Mouse (Mus musculus) kidney, embryonic 16.5 days (tissue): Measurements from ENCODE around the gene Npas3. TPM values are rescaled to one million over a fixed set of nuclear protein-coding genes. Genes with fewer than 3 reads are reported as not detected.

Experiments used
- ATAC-seq: fragments of 200-750 bp; cut with Nextera tagmentation; 2 replicates; pipeline ENCODE4 v1.8.0; 2017; ENCODE audit warnings: moderate TSS enrichment; ENCODE audit not compliant: low FRiP score, low TSS enrichment
- H3K27ac ChIP-seq: fragments of 300-500 bp; sonication (generic); 2 replicates; pipeline ENCODE4 v1.5.1; 2014; ENCODE audit warnings: low read length
- H3K27me3 ChIP-seq: fragments of 300-500 bp; sonication (generic); 2 replicates; pipeline ENCODE4 v1.6.1; 2014; ENCODE audit warnings: low read length, control low read depth, mixed read lengths; ENCODE audit not compliant: insufficient read depth
- H3K36me3 ChIP-seq: fragments of 300-500 bp; sonication (generic); 2 replicates; pipeline ENCODE4 v1.6.1; 2014; ENCODE audit warnings: low read length, control low read depth, mixed read lengths; ENCODE audit not compliant: insufficient read depth
- H3K4me1 ChIP-seq: fragments of 300-500 bp; sonication (generic); 2 replicates; pipeline ENCODE4 v1.6.1; 2014; ENCODE audit warnings: low read length, control low read depth, mixed read lengths; ENCODE audit not compliant: insufficient read depth
- H3K4me2 ChIP-seq: fragments of 300-500 bp; sonication (generic); replicated peaks from 2 replicates; pipeline ENCODE4 v1.6.1; 2014; ENCODE audit warnings: low read depth, low read length
- H3K4me3 ChIP-seq: fragments of 300-500 bp; sonication (generic); 2 replicates; pipeline ENCODE4 v1.5.1; 2014; ENCODE audit warnings: mild to moderate bottlenecking, low read length
- H3K9ac ChIP-seq: fragments of 300-500 bp; sonication (generic); replicated peaks from 2 replicates; pipeline ENCODE4 v1.6.1; 2014; ENCODE audit warnings: low read length
- H3K9me3 ChIP-seq: fragments of 300-500 bp; sonication (generic); 2 replicates; pipeline ENCODE4 v1.6.1; 2016; ENCODE audit warnings: low read length, control low read depth
- WGBS: fragments of 180-500 bp; shearing (Covaris S2); extraction: QIAGEN DNeasy Blood & Tissue Kit; methylation state at CpG from one replicate; pipeline ENCODE4 v1.1.7; 2014; 5-methylcytosine and 5-hydroxymethylcytosine counted together
- polyA plus RNA-seq: library from polyadenylated mRNA; unstranded; fragments of >200 nt; fragmentation: Nextera tagmentation; extraction: Ambion mirVana; gene quantifications from 2 replicates; pipeline ENCODE4 v1.2.1, GENCODE M21; 2015

Npas3 gene
- polyA plus RNA-seq, 1 experiment from 2014 or later = 0.92 TPM

DNA sequence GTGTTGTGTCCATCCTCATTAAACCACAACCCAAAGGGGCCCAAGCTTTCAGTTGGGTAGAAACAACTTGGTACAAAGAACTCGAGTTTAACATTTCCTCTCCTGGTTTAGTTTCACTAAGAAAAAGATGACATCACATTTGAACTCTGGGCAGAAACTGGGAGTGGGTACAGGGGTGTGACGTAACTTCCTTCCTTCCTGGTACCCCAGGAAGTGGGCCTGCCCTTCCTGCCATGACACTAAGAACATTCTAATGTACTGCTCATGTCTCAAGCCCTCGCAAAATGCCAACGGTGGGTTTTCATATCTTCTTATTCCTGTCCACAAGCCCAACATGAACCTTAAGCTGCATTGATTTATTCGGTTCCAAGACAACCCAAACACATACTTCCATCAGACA is 715.1 kb downstream of the Npas3 start:
- 84% methylated on average over 5 of the region's 5 CpGs for WGBS
- ATAC-seq = no peak
- H3K4me2 ChIP-seq = no peak overlapping the region

DNA sequence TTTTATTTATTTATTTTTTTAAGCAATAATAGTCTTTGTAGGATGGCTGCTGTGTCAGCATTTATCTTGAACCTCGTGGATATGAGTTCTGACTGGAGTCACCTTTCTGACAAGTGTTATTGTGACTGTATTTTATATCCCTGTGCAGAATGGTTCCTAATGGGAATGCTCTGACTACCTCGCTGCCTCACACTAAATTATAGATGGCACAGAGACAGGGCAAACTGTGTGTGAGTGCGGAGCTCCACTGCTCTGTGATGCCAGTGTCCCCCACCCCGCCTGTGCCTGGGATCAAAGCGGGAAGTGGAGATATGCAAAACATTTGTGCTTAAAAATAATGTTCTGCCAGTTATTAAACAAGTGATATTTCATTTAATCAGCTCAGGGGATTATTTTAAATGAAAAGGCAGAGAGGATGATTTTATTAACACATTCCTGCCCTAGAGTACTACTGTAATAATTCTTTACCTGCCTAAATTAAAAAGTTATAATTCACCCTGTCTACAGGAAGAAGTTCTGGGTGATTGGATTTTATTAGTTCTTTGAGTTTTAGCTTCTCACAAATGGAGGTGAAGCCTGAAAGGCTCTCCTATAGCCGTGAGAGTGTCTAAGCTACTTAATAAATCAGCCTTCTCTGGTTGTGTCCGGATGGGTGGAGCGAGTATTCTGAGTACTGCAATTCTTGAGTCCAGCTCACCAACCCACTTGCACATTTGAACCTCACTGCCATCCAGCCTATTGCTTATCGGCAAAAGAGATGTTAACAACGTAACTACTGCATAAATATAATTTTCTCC is 721.1 kb downstream of the Npas3 start:
- peak overlapping the region; percentile 5; the same call in 1 of the 2 replicates for H3K4me2 ChIP-seq
- no peak overlapping the region for H3K27ac ChIP-seq
- 28% methylated on average over 10 of the region's 10 CpGs for WGBS
- H3K9me3 ChIP-seq = no peaks in the 10 kb centered on the region
- H3K27me3 ChIP-seq = no peaks in the 10 kb centered on the region; the same call in 1 of the 2 replicates
- H3K9ac ChIP-seq = no peak overlapping the region
- peaks cover 12% of the 10 kb centered on the region for H3K4me1 ChIP-seq
- ATAC-seq = peak; percentile 86
- no peaks in the 10 kb centered on the region for H3K36me3 ChIP-seq
- H3K4me3 ChIP-seq = no peak overlapping the region

More for the DNA sequence above, 715.1 kb downstream of the Npas3 start:
- no peaks in the 10 kb centered on the region for H3K4me1 ChIP-seq
- no peak overlapping the region for H3K27ac ChIP-seq
- no peaks in the 10 kb centered on the region for H3K27me3 ChIP-seq
- H3K9me3 ChIP-seq = no peaks in the 10 kb centered on the region
- no peaks in the 10 kb centered on the region for H3K36me3 ChIP-seq
- H3K9ac ChIP-seq = no peak overlapping the region
- no peak overlapping the region for H3K4me3 ChIP-seq

DNA sequence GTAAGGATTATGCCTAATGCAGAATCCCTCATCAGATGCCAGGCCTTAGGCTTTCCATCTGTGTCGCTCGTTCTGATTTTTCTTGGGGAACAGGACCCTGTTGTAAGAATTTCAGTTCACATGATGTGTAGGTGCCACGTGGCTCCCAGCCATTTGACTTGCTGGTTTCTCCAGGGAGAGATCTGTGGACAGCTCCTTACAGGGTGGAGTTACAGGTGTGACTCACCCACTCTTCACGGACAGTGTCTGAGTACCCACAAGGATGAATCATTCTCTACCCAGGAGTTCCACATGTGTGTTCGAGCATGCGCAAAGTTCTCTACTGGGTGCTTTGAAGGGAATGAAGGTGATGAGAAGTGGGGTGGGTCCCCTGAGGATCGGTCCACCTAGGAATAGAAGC is 722.2 kb downstream of the Npas3 start:
- Histone ChIP-seq H3K27ac (no peak overlapping the region), H3K27me3 (no peaks in the 10 kb centered on the region; the same call in 1 of the 2 replicates), H3K4me3 (no peak overlapping the region), H3K9me3 (no peaks in the 10 kb centered on the region), H3K36me3 (no peaks in the 10 kb centered on the region), H3K4me2 (no peak overlapping the region), H3K9ac (no peak overlapping the region), H3K4me1 (peaks cover 12% of the 10 kb centered on the region)
- 93% methylated on average over 7 of the region's 7 CpGs for WGBS
- ATAC-seq = no peak

DNA sequence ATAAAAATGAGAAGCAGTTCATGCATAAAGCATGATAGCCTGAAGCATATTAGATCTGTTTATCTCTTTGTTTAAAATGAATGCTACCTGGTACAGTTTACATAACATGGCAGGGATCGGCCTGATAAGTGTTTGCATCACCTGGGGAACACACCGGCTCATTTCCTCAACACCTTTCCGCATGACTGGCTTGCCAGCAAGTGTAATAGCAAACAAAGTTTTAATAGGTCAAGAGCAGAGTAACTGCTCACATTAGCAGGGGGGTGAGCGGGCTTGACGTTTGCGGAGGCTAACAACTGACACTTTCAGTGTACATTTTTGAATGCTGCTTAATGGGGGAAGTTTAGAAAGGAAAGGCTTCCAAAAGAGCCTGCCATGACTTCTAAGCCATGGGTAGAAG is 724.9 kb downstream of the Npas3 start:
- H3K4me1 ChIP-seq = peaks cover 12% of the 10 kb centered on the region
- H3K36me3 ChIP-seq = no peaks in the 10 kb centered on the region
- H3K27ac ChIP-seq = no peak overlapping the region
- no peak overlapping the region for H3K9ac ChIP-seq
- H3K4me2 ChIP-seq = no peak overlapping the region
- WGBS = 46% methylated on average over 6 of the region's 6 CpGs
- H3K9me3 ChIP-seq = no peaks in the 10 kb centered on the region
- no peaks in the 10 kb centered on the region; the same call in 1 of the 2 replicates for H3K27me3 ChIP-seq
- no peak for ATAC-seq
- H3K4me3 ChIP-seq = no peak overlapping the region

DNA sequence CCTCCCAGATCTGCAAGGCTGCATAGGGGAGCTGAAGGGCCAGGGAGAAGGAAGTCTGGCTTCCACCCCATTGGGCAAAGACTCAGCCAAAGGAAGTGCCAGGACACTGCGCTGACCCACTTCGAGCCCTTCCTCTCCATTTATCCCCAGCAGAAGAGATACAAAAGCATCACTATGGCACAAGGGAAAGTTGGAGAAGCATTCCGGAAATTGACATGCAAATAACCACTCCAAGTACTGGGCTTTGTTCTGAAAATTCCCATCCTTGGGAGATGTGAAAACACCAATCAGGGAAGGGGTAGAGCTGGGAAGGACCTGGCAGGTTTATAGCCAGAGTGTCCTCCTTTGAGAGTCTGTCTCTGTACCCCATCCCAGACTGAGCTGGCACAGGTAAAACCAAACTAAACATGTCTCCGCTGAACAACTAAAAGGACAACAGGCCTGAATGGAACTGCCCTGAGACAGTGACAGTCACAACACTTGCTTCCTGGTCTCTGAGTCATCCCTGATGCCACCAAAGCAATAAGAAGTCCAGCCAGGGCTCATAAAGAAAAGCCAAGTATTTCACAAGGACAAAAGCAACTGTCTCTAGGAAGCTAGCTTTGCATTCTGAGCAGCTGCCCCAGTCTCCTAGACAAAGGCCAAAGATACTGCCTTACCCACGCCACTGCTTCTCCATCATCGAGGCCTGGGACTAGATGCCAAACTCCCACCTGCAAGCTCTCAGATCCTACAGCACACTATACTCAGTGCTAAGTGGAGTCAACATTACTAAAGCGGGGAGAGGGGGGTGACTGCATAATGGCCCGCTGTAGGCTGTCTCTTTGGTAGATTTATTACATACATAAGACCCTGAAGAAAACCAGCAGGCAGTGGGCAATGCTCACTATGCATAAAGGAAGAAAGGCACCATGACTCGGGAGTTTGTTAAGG is 733.4 kb downstream of the Npas3 start:
- ATAC-seq = no peak
- H3K27ac ChIP-seq = no peak overlapping the region
- H3K9ac ChIP-seq = no peak overlapping the region
- no peaks in the 10 kb centered on the region for H3K4me1 ChIP-seq
- no peaks in the 10 kb centered on the region for H3K36me3 ChIP-seq
- H3K4me2 ChIP-seq = no peak overlapping the region
- H3K27me3 ChIP-seq = no peaks in the 10 kb centered on the region
- WGBS = 60% methylated on average over 9 of the region's 9 CpGs
- H3K4me3 ChIP-seq = no peak overlapping the region
- H3K9me3 ChIP-seq = no peaks in the 10 kb centered on the region

DNA sequence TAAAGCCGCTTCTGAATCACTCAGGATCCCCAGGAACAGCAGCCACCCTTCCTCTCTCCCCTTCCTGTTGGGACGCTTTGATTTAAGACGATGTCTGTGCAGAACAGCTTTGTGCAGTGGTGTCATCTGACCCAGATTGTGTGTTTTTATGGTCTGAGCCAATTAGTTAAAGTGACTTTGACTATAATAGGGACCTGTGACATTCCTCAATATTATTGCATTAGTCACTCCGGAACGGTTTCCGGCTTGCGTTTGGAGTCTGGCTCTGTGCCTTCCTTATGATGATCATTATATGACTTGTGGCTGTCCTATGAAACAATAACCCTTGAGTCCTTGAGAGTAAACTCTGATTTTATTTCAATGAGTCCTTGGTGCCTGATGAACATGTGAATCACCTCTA is 735.5 kb downstream of the Npas3 start:
- no peak overlapping the region for H3K27ac ChIP-seq
- no peak overlapping the region for H3K4me2 ChIP-seq
- no peaks in the 10 kb centered on the region for H3K36me3 ChIP-seq
- no peaks in the 10 kb centered on the region for H3K27me3 ChIP-seq
- no peak overlapping the region for H3K4me3 ChIP-seq
- no peaks in the 10 kb centered on the region for H3K9me3 ChIP-seq
- no peak overlapping the region for H3K9ac ChIP-seq
- H3K4me1 ChIP-seq = no peaks in the 10 kb centered on the region
- 0 out of 2 replicates have a peak, but pooled peaks have one; percentile 23 for ATAC-seq
- WGBS = 26% methylated on average over 7 of the region's 7 CpGs

DNA sequence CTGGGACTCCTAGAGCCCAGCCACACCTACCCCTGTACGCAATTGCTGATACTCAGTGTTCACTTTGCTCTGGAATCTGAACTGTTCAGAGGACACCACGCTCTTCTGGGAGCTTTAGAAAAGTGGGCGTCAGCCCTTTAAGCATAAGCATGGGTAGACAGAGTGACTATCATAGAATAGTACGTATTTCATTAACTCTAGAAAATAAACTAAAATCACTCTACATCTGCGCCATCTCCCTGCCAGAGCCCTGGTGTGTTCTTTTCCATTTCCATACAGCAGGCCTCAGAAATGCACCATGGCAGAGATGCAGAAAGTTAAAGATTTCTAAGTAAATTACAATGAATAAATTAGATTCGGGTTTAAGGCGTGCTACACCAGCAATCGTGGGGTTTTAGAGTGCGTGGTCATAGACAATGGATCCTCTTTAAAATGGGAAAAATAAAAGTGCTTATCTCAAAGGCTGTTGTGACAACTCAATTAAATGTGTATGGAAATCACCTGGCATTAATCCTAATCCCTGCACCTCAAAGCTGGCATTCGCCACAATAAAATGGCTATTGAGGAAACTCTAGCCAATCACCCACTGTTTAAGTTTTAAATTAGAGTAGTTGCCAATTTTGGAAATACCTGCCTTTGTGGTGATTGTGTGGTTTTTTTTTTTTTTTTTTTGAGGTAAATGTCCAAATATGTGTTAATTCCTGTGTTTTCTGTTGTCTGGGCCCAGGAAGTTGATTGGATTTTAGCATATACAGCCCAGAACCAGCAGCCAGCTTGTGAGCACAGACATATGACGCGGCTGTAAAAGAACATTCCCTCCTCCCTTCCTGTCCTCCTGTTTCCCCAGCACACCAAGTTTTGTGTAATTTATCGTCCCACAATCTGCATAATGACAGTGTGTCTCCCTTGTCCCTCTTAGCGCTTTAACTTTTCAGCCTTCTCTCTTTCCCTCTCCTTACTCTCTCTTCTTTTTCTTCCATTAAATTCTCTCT is 737.7 kb downstream of the Npas3 start:
- 79% methylated on average over 14 of the region's 14 CpGs for WGBS
- H3K27me3 ChIP-seq = no peaks in the 10 kb centered on the region

DNA sequence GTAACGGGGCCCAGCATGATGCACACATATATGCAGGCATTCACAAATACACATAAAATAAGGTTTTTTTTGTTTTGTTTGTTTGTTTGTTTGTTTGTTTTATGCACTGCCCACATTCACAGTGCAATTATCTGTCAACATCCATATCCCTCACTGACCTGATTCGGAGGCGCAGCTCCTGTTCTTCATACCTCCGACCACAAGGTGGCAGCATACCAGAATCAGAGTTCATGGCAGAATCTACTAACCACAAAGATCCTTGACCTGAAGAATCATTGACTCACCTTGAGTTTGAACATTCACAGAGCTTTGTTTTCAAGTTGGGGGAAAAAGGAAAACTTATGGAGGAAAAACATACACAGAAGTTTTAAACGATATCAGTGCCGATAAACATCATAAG is 743.9 kb downstream of the Npas3 start:
- no peak for ATAC-seq
- 94% methylated on average over 6 of the region's 6 CpGs for WGBS
- no peaks in the 10 kb centered on the region for H3K4me1 ChIP-seq
- H3K27me3 ChIP-seq = no peaks in the 10 kb centered on the region
- no peak overlapping the region for H3K27ac ChIP-seq
- H3K4me2 ChIP-seq = no peak overlapping the region
- no peak overlapping the region for H3K9ac ChIP-seq
- no peak overlapping the region for H3K4me3 ChIP-seq
- no peaks in the 10 kb centered on the region for H3K36me3 ChIP-seq
- no peaks in the 10 kb centered on the region for H3K9me3 ChIP-seq

More for the DNA sequence above, 737.7 kb downstream of the Npas3 start:
- no peaks in the 10 kb centered on the region for H3K4me1 ChIP-seq
- H3K4me2 ChIP-seq = no peak overlapping the region
- no peak overlapping the region for H3K27ac ChIP-seq
- no peaks in the 10 kb centered on the region for H3K9me3 ChIP-seq
- H3K9ac ChIP-seq = no peak overlapping the region
- ATAC-seq = no peak
- no peaks in the 10 kb centered on the region for H3K36me3 ChIP-seq
- H3K4me3 ChIP-seq = no peak overlapping the region

DNA sequence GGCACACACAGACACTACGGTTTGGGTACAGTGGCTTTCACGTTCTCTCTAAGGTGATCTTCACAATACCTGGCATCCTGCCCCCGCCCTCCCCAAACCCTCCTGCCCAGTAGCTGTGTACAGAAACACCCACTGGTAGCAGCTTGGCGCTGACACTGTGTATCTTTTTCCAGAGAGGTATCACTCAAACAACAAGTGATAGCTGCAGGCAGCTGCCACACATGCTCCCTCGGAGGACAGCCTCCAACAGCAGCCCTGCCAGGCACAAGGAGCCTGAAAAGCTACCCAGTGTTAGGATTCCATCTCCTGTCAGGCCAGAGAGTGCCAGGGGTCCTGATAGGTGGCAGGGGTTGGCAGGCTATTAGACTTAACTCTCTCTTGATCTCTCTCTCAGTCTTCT is 747.2 kb downstream of the Npas3 start:
- 79% methylated on average over 5 of the region's 5 CpGs for WGBS
- no peak overlapping the region for H3K27ac ChIP-seq
- H3K9me3 ChIP-seq = no peaks in the 10 kb centered on the region
- no peak overlapping the region for H3K9ac ChIP-seq
- no peak overlapping the region for H3K4me3 ChIP-seq
- H3K36me3 ChIP-seq = no peaks in the 10 kb centered on the region
- no peak for ATAC-seq
- H3K4me2 ChIP-seq = no peak overlapping the region
- no peaks in the 10 kb centered on the region for H3K27me3 ChIP-seq
- H3K4me1 ChIP-seq = no peaks in the 10 kb centered on the region; the same call in 1 of the 2 replicates
